Mouse (Mus musculus) liver, adult 2 months (tissue): ENCODE results near the gene Myo5c.

Experiments
- CTCF ChIP-seq: fragments of 200-500 bp; IDR thresholded peaks from 2 replicates; pipeline ENCODE4 v1.5.1; 2011; ENCODE audit warnings: low read depth, low read length, control low read depth
- POLR2A ChIP-seq: fragments of 200-500 bp; IDR thresholded peaks from 2 replicates; pipeline ENCODE4 v1.6.1; 2011; ENCODE audit warnings: low read length, control low read depth; ENCODE audit not compliant: insufficient read depth; ENCODE audit errors: extremely low read depth

DNA sequence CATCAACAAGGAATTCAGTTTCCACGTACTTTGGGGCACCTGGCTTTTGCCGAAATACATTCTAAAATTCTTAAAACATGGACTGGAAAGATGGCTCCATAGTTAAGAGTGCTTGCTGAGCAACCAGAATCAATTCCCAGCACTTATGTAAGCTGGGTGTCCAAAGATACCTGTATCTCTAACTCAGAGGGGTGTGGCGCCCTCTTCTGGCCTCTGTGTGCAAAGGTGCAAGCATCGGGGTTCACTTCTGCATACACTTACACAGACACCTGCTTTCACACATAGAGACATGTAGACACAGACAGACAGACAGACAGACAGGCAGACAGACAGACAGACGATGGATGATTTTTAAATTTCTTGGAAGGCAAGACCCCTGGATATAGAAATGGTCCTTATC, 49.0 kb downstream of the Myo5c start:
- TF ChIP-seq POLR2A (no peak), CTCF (peak; percentile 71)
